Mouse (Mus musculus): ENCODE results near the gene Gm39566. TPM values are rescaled to one million over a fixed set of nuclear protein-coding genes. Genes with fewer than 3 reads are reported as not detected.

Gene Gm39566
- polyA plus RNA-seq, 1 experiment = 0.02 TPM

DNA sequence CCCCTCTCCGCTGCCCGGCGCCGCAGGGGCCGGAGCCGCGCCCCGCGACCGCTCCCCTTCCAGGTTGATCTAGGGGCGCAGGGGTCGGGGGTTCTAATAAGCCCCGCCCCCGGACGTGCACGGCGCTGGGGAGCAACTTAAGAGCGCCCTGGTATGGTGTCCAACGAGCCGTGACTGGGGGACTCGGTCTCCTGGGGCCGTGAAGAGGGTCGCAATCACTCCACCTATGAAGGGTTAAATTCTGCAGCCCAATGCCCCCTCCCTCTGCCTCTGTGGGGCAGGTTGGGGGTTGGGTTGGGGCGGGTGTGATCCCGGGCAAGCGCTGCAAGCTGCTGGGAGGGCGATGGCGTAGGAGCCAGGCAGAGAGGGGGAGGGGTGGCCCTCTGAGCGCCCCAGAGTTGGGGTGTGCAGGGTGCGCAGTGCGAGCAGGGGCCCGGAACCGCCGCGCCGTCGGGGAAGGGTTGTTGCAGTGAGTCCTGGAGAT is 48.9 kb downstream of the Gm39566 start:
- Histone ChIP-seq H3K36me3 (ENCODE audit: control insufficient read depth, insufficient read depth) (peaks cover 5% of the 10 kb centered on the region), H3ac (ENCODE audit: control insufficient read depth, insufficient read length) (peak overlapping the region; percentile 42)

DNA sequence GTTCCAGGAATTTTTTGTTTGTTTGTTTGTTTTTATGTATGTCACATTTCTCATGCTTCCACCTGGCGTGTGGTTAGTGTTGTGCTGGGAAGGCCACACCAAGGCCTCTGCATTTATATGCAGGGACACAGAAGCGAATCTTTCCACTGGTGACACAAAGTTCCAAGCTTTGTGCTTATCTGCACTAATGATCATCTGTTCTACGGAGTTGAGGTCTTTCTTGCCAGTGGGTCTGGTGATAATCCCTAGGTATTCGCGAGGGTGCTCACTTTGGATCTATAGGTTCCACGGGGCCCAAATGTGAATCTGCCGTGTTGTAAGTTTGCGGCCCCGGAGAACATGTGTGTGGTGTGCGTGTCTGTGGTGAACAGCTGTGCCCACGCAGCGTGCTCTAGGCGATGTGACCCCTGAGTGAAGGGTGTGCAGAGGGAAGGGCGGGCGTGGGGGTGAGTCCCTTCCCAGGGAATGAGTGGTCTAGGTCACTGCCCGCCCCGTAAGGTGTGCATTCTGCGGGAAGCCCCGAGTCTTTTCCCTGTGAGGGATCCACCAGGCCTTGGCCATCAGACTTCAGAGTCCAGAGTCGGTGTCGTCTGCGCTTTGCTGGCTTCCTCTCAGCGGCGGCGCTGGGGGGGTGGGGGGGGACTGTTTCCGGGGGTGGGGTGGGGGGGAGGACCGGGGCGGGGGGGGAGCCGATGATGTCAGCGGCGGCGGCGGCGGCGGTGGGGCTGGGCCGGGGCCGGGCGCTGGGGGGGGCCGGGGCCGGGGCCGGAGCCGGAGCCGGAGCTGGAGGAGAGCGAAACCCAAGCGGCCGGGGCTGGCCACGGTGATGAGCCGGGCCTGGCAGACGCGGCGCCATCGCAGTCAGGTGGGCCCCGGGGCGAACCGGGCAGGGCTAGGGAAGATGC is 49.6 kb downstream of the Gm39566 start, which contains the start of gene Zbtb4:
TSS of gene Zbtb4 (plus strand) at position 692 of the 905 bp plus-strand sequence.
- no peaks in the 10 kb centered on the region for H3K27me3 ChIP-seq (ENCODE audit: control insufficient read depth, insufficient read depth, insufficient read length)
- peaks cover 2% of the 10 kb centered on the region for H3K36me3 ChIP-seq (ENCODE audit: control insufficient read depth, insufficient read depth)
- peaks cover 21% of the 10 kb centered on the region for H3K79me2 ChIP-seq (ENCODE audit: control insufficient read depth, insufficient read depth)
- TF ChIP-seq MAX (IDR thresholded peaks at IDR 0.05; ENCODE audit: low read depth) (no peak), REST (IDR thresholded peaks at IDR 0.05; ENCODE audit: insufficient read depth, insufficient read length) (no peak), POLR2A (IDR thresholded peaks at IDR 0.05; ENCODE audit: insufficient read length, low read depth) (peak; percentile 11), USF1 (IDR thresholded peaks at IDR 0.05; ENCODE audit: low read depth) (no peak), POLR2AphosphoS2 (IDR thresholded peaks at IDR 0.05; ENCODE audit: insufficient read length, low read depth) (no peak), SRF (IDR thresholded peaks at IDR 0.05; ENCODE audit: control insufficient read depth, insufficient read length, low read depth) (no peak), CEBPB (IDR thresholded peaks at IDR 0.05; ENCODE audit: insufficient read depth, poor library complexity, severe bottlenecking) (no peak), MYOD1 (IDR thresholded peaks at IDR 0.05; ENCODE audit: control insufficient read depth in 1 of 3, insufficient read length in 2 of 3, low read depth in 2 of 3) (peak in 2 of 3 experiments; percentile 41 to 47), MYOG (IDR thresholded peaks at IDR 0.05; ENCODE audit: control insufficient read depth in 1 of 3, insufficient read depth in 1 of 3, insufficient read length in 2 of 3, low read depth in 2 of 3) (peak in 1 of 3 experiments; percentile 44), TCF3 (IDR thresholded peaks at IDR 0.05; ENCODE audit: insufficient read length, low read depth) (no peak), E2F4 (IDR thresholded peaks at IDR 0.05; ENCODE audit: insufficient read depth) (no peak), TCF12 (IDR thresholded peaks at IDR 0.05; ENCODE audit: insufficient read depth, poor library complexity, severe bottlenecking) (no peak)
- peak within 1 kb of the TSS; percentile 59 for H3K4me3 ChIP-seq
- peak within 1 kb of the TSS; percentile 42 for H3ac ChIP-seq (ENCODE audit: control insufficient read depth, insufficient read length)
- peak within 1 kb of the TSS; percentile 71 for H3K4me2 ChIP-seq (ENCODE audit: low read depth)

More for the DNA sequence above, 48.9 kb downstream of the Gm39566 start:
- H3K4me3 ChIP-seq = peak overlapping the region; percentile 59
- H3K79me2 ChIP-seq (ENCODE audit: control insufficient read depth, insufficient read depth) = peaks cover 22% of the 10 kb centered on the region
- peak overlapping the region; percentile 64 for H3K4me2 ChIP-seq (ENCODE audit: low read depth)
- TF ChIP-seq SRF (IDR thresholded peaks at IDR 0.05; ENCODE audit: control insufficient read depth, insufficient read length, low read depth) (no peak), POLR2A (IDR thresholded peaks at IDR 0.05; ENCODE audit: insufficient read length, low read depth) (peak; percentile 51)
- no peaks in the 10 kb centered on the region for H3K27me3 ChIP-seq (ENCODE audit: control insufficient read depth, insufficient read depth, insufficient read length)

DNA sequence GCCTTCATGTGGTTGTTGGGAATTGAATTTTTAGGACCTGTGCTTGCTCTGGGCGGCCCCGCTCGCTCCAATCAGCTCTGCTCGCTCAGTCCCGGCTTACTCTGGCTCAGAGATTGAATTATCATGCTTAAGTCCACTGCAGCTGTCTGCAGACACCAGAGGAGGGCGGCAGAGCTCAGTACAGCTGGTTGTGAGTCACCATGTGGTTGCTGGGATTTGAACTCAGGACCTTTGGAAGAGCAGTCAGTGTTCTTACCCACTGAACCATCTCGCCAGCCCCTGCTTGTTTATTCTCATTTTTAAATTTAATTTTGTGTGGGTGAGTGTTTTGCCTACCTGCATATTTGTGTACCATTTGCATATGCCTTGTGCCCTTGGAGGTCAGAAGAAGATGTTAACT is 51.5 kb downstream of the Gm39566 start:
- Histone ChIP-seq H3ac (ENCODE audit: control insufficient read depth, insufficient read length) (no peak overlapping the region), H3K4me2 (ENCODE audit: low read depth) (no peak overlapping the region), H3K27me3 (ENCODE audit: control insufficient read depth, insufficient read depth, insufficient read length) (no peaks in the 10 kb centered on the region), H3K4me3 (no peak overlapping the region), H3K79me2 (ENCODE audit: control insufficient read depth, insufficient read depth) (peaks cover 11% of the 10 kb centered on the region), H3K36me3 (ENCODE audit: control insufficient read depth, insufficient read depth) (no peaks in the 10 kb centered on the region)
- TF ChIP-seq MYOD1 (IDR thresholded peaks at IDR 0.05; ENCODE audit: control insufficient read depth in 1 of 3, insufficient read length in 2 of 3, low read depth in 2 of 3) = no peak
- TF ChIP-seq MYOG (IDR thresholded peaks at IDR 0.05; ENCODE audit: control insufficient read depth in 1 of 3, insufficient read depth in 1 of 3, insufficient read length in 2 of 3, low read depth in 2 of 3) = no peak
- TF ChIP-seq SRF (IDR thresholded peaks at IDR 0.05; ENCODE audit: control insufficient read depth, insufficient read length, low read depth) = no peak
- TF ChIP-seq E2F4 (IDR thresholded peaks at IDR 0.05; ENCODE audit: insufficient read depth) = no peak
- TF ChIP-seq TCF12 (IDR thresholded peaks at IDR 0.05; ENCODE audit: insufficient read depth, poor library complexity, severe bottlenecking) = no peak
- no peak for TF ChIP-seq MAX (IDR thresholded peaks at IDR 0.05; ENCODE audit: low read depth)
- TF ChIP-seq POLR2AphosphoS2 (IDR thresholded peaks at IDR 0.05; ENCODE audit: insufficient read length, low read depth) = no peak
- TF ChIP-seq TCF3 (IDR thresholded peaks at IDR 0.05; ENCODE audit: insufficient read length, low read depth) = no peak
- TF ChIP-seq CEBPB (IDR thresholded peaks at IDR 0.05; ENCODE audit: insufficient read depth, poor library complexity, severe bottlenecking) = no peak

DNA sequence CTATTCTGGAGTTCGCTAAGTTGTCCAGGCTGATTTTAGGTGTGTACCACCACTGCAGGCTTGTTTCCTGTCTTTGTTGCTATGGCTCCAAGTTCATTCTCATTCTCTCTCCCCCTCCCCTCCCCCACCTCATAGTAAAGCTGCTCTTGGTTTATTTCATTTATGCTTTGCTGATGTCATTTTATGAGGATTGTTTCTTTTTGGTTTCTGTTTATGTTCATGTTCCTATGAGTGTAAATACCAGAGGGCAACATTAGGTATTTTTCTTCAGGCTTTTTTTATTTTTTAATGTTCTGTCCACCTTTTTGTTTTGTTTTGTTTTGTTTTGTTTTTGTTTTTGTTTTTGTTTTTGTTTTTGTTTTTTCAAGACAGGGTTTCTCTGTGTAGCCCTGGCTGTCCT is 53.2 kb downstream of the Gm39566 start, which contains the start of gene Slc35g3:
TSS of gene Slc35g3 (minus strand) at position 101 of the 400 bp plus-strand sequence.
- peaks cover 16% of the 10 kb centered on the region for H3K79me2 ChIP-seq (ENCODE audit: control insufficient read depth, insufficient read depth)
- no peaks in the 10 kb centered on the region for H3K36me3 ChIP-seq (ENCODE audit: control insufficient read depth, insufficient read depth)
- no peaks in the 10 kb centered on the region for H3K27me3 ChIP-seq (ENCODE audit: control insufficient read depth, insufficient read depth, insufficient read length)
- no peak within 1 kb of the TSS for H3K4me3 ChIP-seq
- no peak within 1 kb of the TSS for H3ac ChIP-seq (ENCODE audit: control insufficient read depth, insufficient read length)
- TF ChIP-seq REST (IDR thresholded peaks at IDR 0.05; ENCODE audit: insufficient read depth, insufficient read length) (no peak), POLR2AphosphoS2 (IDR thresholded peaks at IDR 0.05; ENCODE audit: insufficient read length, low read depth) (no peak), TCF12 (IDR thresholded peaks at IDR 0.05; ENCODE audit: insufficient read depth, poor library complexity, severe bottlenecking) (no peak), CEBPB (IDR thresholded peaks at IDR 0.05; ENCODE audit: insufficient read depth, poor library complexity, severe bottlenecking) (no peak), POLR2A (IDR thresholded peaks at IDR 0.05; ENCODE audit: insufficient read length, low read depth) (no peak), USF1 (IDR thresholded peaks at IDR 0.05; ENCODE audit: low read depth) (no peak), E2F4 (IDR thresholded peaks at IDR 0.05; ENCODE audit: insufficient read depth) (no peak), MAX (IDR thresholded peaks at IDR 0.05; ENCODE audit: low read depth) (no peak), MYOG (IDR thresholded peaks at IDR 0.05; ENCODE audit: control insufficient read depth in 1 of 3, insufficient read depth in 1 of 3, insufficient read length in 2 of 3, low read depth in 2 of 3) (no peak), MYOD1 (IDR thresholded peaks at IDR 0.05; ENCODE audit: control insufficient read depth in 1 of 3, insufficient read length in 2 of 3, low read depth in 2 of 3) (no peak), SRF (IDR thresholded peaks at IDR 0.05; ENCODE audit: control insufficient read depth, insufficient read length, low read depth) (no peak), TCF3 (IDR thresholded peaks at IDR 0.05; ENCODE audit: insufficient read length, low read depth) (no peak)
- no peak within 1 kb of the TSS for H3K4me2 ChIP-seq (ENCODE audit: low read depth)

Other genes starting within 250 kb of the Gm39566 start
- 9.1 TPM for gene Wrap53, start 235.0 kb downstream of the Gm39566 start, polyA plus RNA-seq (2012; fragmentation: generic; extraction: Trizol)
- gene Trp53, start 234.9 kb downstream of the Gm39566 start, polyA plus RNA-seq (2012; fragmentation: generic; extraction: Trizol) = 119 TPM
- gene Atp1b2, start 209.4 kb downstream of the Gm39566 start, polyA plus RNA-seq (2012; fragmentation: generic; extraction: Trizol) = 6.6 TPM
- 0.05 TPM for gene Shbg, start 197.4 kb downstream of the Gm39566 start, polyA plus RNA-seq (2012; fragmentation: generic; extraction: Trizol)
- gene Sat2, start 193.3 kb downstream of the Gm39566 start, polyA plus RNA-seq (2012; fragmentation: generic; extraction: Trizol) = 3.6 TPM
- gene Fxr2, start 182.3 kb downstream of the Gm39566 start, polyA plus RNA-seq (2012; fragmentation: generic; extraction: Trizol) = 104 TPM
- 0.07 TPM for gene Sox15, start 160.0 kb downstream of the Gm39566 start, polyA plus RNA-seq (2012; fragmentation: generic; extraction: Trizol)
- 39.1 TPM for gene Mpdu1, start 152.7 kb downstream of the Gm39566 start, polyA plus RNA-seq (2012; fragmentation: generic; extraction: Trizol)
- gene Cd68, start 149.1 kb downstream of the Gm39566 start, polyA plus RNA-seq (2012; fragmentation: generic; extraction: Trizol) = 0.96 TPM
- gene Eif4a1, start 142.9 kb downstream of the Gm39566 start, polyA plus RNA-seq (2012; fragmentation: generic; extraction: Trizol) = 553 TPM
- 70.5 TPM for gene Senp3, start 133.2 kb downstream of the Gm39566 start, polyA plus RNA-seq (2012; fragmentation: generic; extraction: Trizol)
- 0.07 TPM for gene Tnfsf13, start 129.5 kb downstream of the Gm39566 start, polyA plus RNA-seq (2012; fragmentation: generic; extraction: Trizol)
- gene Tnfsf12, start 119.4 kb downstream of the Gm39566 start, polyA plus RNA-seq (2012; fragmentation: generic; extraction: Trizol) = 5.5 TPM
- gene Tnfsfm13, start 119.2 kb downstream of the Gm39566 start, polyA plus RNA-seq (2012; fragmentation: generic; extraction: Trizol) = 1.6 TPM
- gene Polr2a, start 56.7 kb downstream of the Gm39566 start, polyA plus RNA-seq (2012; fragmentation: generic; extraction: Trizol) = 69.5 TPM
- gene Slc35g3, start 53.3 kb downstream of the Gm39566 start, polyA plus RNA-seq (2012; fragmentation: generic; extraction: Trizol) = 0.26 TPM
- gene Zbtb4, start 49.4 kb downstream of the Gm39566 start, polyA plus RNA-seq (2012; fragmentation: generic; extraction: Trizol) = 9.4 TPM
- gene Chrnb1, start 19.4 kb downstream of the Gm39566 start, polyA plus RNA-seq (2012; fragmentation: generic; extraction: Trizol) = 95.3 TPM
- 17.5 TPM for gene Fgf11, start 13.4 kb downstream of the Gm39566 start, polyA plus RNA-seq (2012; fragmentation: generic; extraction: Trizol)
- gene Tmem102, start 9.7 kb downstream of the Gm39566 start, polyA plus RNA-seq (2012; fragmentation: generic; extraction: Trizol) = 0.61 TPM
- not detected for gene Spem2, start 3.2 kb upstream of the Gm39566 start, polyA plus RNA-seq (2012; fragmentation: generic; extraction: Trizol)
- 0.05 TPM for gene Spem1, start 6.9 kb upstream of the Gm39566 start, polyA plus RNA-seq (2012; fragmentation: generic; extraction: Trizol)
- gene Nlgn2, start 22.5 kb upstream of the Gm39566 start, polyA plus RNA-seq (2012; fragmentation: generic; extraction: Trizol) = 12.8 TPM
- 259 TPM for gene Tmem256, start 23.2 kb upstream of the Gm39566 start, polyA plus RNA-seq (2012; fragmentation: generic; extraction: Trizol)
- gene Plscr3, start 31.1 kb upstream of the Gm39566 start, polyA plus RNA-seq (2012; fragmentation: generic; extraction: Trizol) = 91.9 TPM
- gene Tnk1, start 43.4 kb upstream of the Gm39566 start, polyA plus RNA-seq (2012; fragmentation: generic; extraction: Trizol) = not detected
- gene Tmem95, start 62.7 kb upstream of the Gm39566 start, polyA plus RNA-seq (2012; fragmentation: generic; extraction: Trizol) = not detected
- gene Kctd11, start 66.1 kb upstream of the Gm39566 start, polyA plus RNA-seq (2012; fragmentation: generic; extraction: Trizol) = 24.5 TPM
- 1.4 TPM for gene Acap1, start 80.2 kb upstream of the Gm39566 start, polyA plus RNA-seq (2012; fragmentation: generic; extraction: Trizol)
- 3.0 TPM for gene 2810408A11Rik, start 85.7 kb upstream of the Gm39566 start, polyA plus RNA-seq (2012; fragmentation: generic; extraction: Trizol)
- 42.2 TPM for gene Neurl4, start 85.8 kb upstream of the Gm39566 start, polyA plus RNA-seq (2012; fragmentation: generic; extraction: Trizol)
- 38.0 TPM for gene Gps2, start 98.6 kb upstream of the Gm39566 start, polyA plus RNA-seq (2012; fragmentation: generic; extraction: Trizol)
- gene Eif5a, start 106.7 kb upstream of the Gm39566 start, polyA plus RNA-seq (2012; fragmentation: generic; extraction: Trizol) = 1,243 TPM
- gene Ybx2, start 120.5 kb upstream of the Gm39566 start, polyA plus RNA-seq (2012; fragmentation: generic; extraction: Trizol) = 0.12 TPM
- 14.1 TPM for gene Slc2a4, start 132.9 kb upstream of the Gm39566 start, polyA plus RNA-seq (2012; fragmentation: generic; extraction: Trizol)
- not detected for gene Cldn7, start 149.5 kb upstream of the Gm39566 start, polyA plus RNA-seq (2012; fragmentation: generic; extraction: Trizol)
- 146 TPM for gene Ctdnep1, start 165.9 kb upstream of the Gm39566 start, polyA plus RNA-seq (2012; fragmentation: generic; extraction: Trizol)
- 91.5 TPM for gene Elp5, start 167.2 kb upstream of the Gm39566 start, polyA plus RNA-seq (2012; fragmentation: generic; extraction: Trizol)
- gene Gabarap, start 175.8 kb upstream of the Gm39566 start, polyA plus RNA-seq (2012; fragmentation: generic; extraction: Trizol) = 530 TPM
- 58.6 TPM for gene Phf23, start 180.5 kb upstream of the Gm39566 start, polyA plus RNA-seq (2012; fragmentation: generic; extraction: Trizol)
- gene Dvl2, start 185.3 kb upstream of the Gm39566 start, polyA plus RNA-seq (2012; fragmentation: generic; extraction: Trizol) = 24.3 TPM
- gene Acadvl, start 200.1 kb upstream of the Gm39566 start, polyA plus RNA-seq (2012; fragmentation: generic; extraction: Trizol) = 130 TPM
- 26.8 TPM for gene Dlg4, start 201.6 kb upstream of the Gm39566 start, polyA plus RNA-seq (2012; fragmentation: generic; extraction: Trizol)
- 0.06 TPM for gene Asgr1, start 238.8 kb upstream of the Gm39566 start, polyA plus RNA-seq (2012; fragmentation: generic; extraction: Trizol)